Mouse (Mus musculus) lung, postnatal 10 days (tissue): Measurements from ENCODE around the gene Olfr266.
A peak's percentile ranks its signal among the peaks of the same experiment; 100 is the strongest.

Experiments
- DNase-seq: peaks from one replicate; pipeline ENCODE4 v3.0.0; 2021

Olfr266 gene

GRCm38 (mm10) chr3:106826187-106826586 lies at the start of gene Olfr266:
Olfr266 (minus strand) TSS chr3:106826287.
- no peak for DNase-seq

- DNase-seq: no peak
Measured at GRCm38 (mm10) chr3:106875626-106876025, 49.5 kb upstream of the Olfr266 start.

DNA sequence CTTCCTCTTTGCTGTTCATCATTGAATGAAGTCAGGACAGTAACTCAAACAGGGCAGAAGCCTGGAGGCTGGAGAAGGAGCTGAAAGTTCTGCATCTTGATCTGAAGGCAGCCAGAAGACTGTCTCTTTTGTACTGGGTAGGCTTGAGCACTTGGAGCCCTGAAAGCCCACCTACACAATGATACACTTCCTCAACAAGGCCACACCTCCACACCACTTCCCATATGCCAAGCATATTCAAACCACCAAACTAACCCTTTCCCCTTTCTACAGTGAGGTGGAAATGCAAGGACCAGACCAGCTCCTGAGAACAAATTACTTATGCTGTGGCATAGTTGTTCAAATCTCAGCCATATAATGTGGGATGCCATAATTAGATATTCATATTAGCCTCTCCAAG lies 46.8 kb upstream of the Olfr266 start:
- no peak for DNase-seq

DNA sequence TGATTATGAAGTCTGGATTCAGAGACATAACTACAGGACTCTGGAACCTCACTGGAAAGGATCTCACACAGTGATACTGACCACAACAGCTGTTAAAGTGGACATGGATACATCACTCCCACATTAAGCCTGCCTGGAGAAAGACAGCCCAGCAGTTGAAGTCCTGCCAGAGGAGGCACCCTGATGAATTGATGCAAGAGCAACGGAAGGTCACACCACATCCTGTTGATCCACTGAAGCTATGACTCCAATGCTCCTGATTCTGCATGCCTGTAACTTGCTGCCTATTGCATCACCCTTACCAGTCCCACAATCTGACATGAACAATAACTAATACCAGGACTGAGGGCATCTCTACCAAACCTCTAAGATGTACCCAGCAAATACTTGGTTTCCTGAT lies 6.0 kb upstream of the Olfr266 start:
- DNase-seq: no peak

- DNase-seq: no peak
Measured at GRCm38 (mm10) chr3:106817676-106818075, 8.4 kb downstream of the Olfr266 start.

DNA sequence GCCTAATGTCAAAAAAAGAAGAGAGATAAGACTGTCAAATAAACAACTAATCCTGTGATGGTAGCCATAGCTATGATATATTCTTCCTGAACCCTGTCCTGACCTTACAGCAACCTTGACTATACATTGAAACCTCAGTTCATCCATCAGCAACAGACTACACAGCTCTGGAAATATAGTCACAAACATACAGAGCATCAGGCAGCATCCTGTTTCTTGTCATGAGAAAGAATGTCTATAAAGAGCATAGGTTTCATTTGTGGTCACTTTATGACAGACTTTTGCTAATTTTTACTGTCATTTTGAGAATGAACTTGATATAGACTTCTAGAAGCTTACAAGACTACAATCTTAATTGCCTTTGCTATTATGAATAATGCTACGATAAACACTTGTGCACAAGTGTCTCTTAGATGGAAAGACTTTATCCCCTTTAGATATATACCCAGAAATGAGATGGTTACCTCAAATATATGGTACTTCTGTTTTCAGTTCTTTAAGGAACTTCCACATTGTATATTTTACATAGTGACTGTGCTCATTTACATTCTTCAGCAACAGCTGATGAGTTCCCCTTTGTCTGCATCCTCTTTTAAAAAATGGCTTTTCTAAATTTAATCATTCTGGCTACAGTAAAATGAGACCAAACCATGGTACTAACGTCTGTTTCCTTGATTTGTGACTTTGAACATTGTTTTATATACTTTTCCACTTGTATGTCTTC lies 17.0 kb downstream of the Olfr266 start:
- DNase-seq: no peak

DNA sequence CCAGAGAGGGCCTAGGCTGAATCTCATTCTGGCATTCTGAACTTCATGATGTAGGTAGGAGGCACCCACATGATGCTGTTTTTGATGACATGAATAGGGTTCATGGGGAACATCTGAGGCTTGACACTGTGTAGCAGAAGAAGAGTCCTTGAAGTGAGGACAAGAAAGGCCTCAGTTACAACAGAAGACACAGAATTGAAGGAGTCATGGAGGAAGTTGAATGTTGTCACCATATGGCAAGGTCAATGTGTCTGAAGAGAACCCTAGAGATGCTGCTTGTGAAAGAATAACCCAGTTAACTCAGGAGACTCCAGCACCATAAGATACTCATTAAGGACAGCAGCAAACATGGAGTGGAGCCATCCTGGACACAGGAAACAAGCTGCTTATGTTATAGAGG lies 28.0 kb downstream of the Olfr266 start:
- DNase-seq: no peak

- peak; percentile 3 for DNase-seq
Measured at GRCm38 (mm10) chr3:106789930-106790329, 36.2 kb downstream of the Olfr266 start, which contains the start of gene Cd53. Cd53 (minus strand) TSS chr3:106790149.

GRCm38 (mm10) chr3:106788440-106788887 lies 37.6 kb downstream of the Olfr266 start:
- DNase-seq: no peak

- DNase-seq: no peak
Measured at GRCm38 (mm10) chr3:106787972-106788371, 38.1 kb downstream of the Olfr266 start.

DNA sequence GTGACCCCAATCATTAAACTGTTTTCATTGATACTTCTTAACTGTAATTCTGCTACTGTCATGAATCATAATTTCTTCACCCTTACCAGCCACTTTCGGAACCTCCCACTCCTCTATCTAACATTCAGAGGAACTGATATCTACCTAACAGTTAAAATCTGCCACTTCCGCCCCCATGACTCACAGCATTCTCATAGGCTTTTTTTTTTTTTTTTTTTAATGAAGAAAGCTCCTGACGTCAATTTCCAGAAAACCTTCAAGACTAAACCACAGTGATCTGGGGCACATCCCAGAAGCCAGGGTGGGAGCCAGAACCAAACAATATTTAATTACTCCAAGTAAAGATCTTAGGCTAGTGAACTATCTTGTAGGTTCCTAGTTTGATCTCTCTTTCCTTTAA lies 41.0 kb downstream of the Olfr266 start:
- no peak for DNase-seq

GRCm38 (mm10) chr3:106771834-106772233 lies 54.3 kb downstream of the Olfr266 start:
- DNase-seq: no peak
